Mouse (Mus musculus): ENCODE results near the gene Kcnb1. TPM values are rescaled to one million over a fixed set of nuclear protein-coding genes. Genes with fewer than 3 reads are reported as not detected.

Gene Kcnb1
- polyA plus RNA-seq, 1 experiment = not detected

GRCm38 (mm10) chr2:167149035-167149434 is 40.9 kb downstream of the Kcnb1 start:
- H3K79me3 ChIP-seq (ENCODE audit: low read depth) = no peaks in the 10 kb centered on the region
- no peaks in the 10 kb centered on the region for H3K79me2 ChIP-seq (ENCODE audit: control insufficient read depth, insufficient read depth)
- no peaks in the 10 kb centered on the region for H3K36me3 ChIP-seq (ENCODE audit: control insufficient read depth, insufficient read depth)
- H3K4me3 ChIP-seq (ENCODE audit: insufficient read depth, poor library complexity, severe bottlenecking) = no peak overlapping the region
- no peak overlapping the region for H3ac ChIP-seq (ENCODE audit: control insufficient read depth, insufficient read length, low read depth)
- H3K27me3 ChIP-seq (ENCODE audit: control insufficient read depth, insufficient read depth, insufficient read length) = peaks cover 66% of the 10 kb centered on the region
- TF ChIP-seq MYOD1 (IDR thresholded peaks at IDR 0.05; ENCODE audit: control insufficient read depth, insufficient read length, low read depth) (no peak), CEBPB (IDR thresholded peaks at IDR 0.05; ENCODE audit: low read depth) (no peak), MAX (IDR thresholded peaks at IDR 0.05) (no peak), CTCF (IDR thresholded peaks at IDR 0.05; ENCODE audit: control insufficient read depth, insufficient read depth, insufficient read length) (no peak), FOSL1 (IDR thresholded peaks at IDR 0.05; ENCODE audit: insufficient read depth, low read length, poor library complexity, severe bottlenecking) (no peak), USF1 (IDR thresholded peaks at IDR 0.05; ENCODE audit: low read depth) (no peak), MYOG (IDR thresholded peaks at IDR 0.05; ENCODE audit: control insufficient read depth, extremely low read depth, insufficient read length) (no peak)

- no peaks in the 10 kb centered on the region for H3K79me2 ChIP-seq (ENCODE audit: control insufficient read depth, insufficient read depth)
- H3K27me3 ChIP-seq (ENCODE audit: control insufficient read depth, insufficient read depth, insufficient read length) = peaks cover 56% of the 10 kb centered on the region
- H3K36me3 ChIP-seq (ENCODE audit: control insufficient read depth, insufficient read depth) = no peaks in the 10 kb centered on the region
- H3ac ChIP-seq (ENCODE audit: control insufficient read depth, insufficient read length, low read depth) = no peak overlapping the region
- no peak overlapping the region for H3K4me3 ChIP-seq (ENCODE audit: insufficient read depth, poor library complexity, severe bottlenecking)
- no peak for TF ChIP-seq CTCF (IDR thresholded peaks at IDR 0.05; ENCODE audit: control insufficient read depth, insufficient read depth, insufficient read length)
- TF ChIP-seq MYOD1 (IDR thresholded peaks at IDR 0.05; ENCODE audit: control insufficient read depth, insufficient read length, low read depth) = no peak
- no peak for TF ChIP-seq USF1 (IDR thresholded peaks at IDR 0.05; ENCODE audit: low read depth)
- TF ChIP-seq MAX (IDR thresholded peaks at IDR 0.05) = no peak
- TF ChIP-seq CEBPB (IDR thresholded peaks at IDR 0.05; ENCODE audit: low read depth) = no peak
- no peak for TF ChIP-seq MYOG (IDR thresholded peaks at IDR 0.05; ENCODE audit: control insufficient read depth, extremely low read depth, insufficient read length)
- no peak for TF ChIP-seq FOSL1 (IDR thresholded peaks at IDR 0.05; ENCODE audit: insufficient read depth, low read length, poor library complexity, severe bottlenecking)
- no peaks in the 10 kb centered on the region for H3K79me3 ChIP-seq (ENCODE audit: low read depth)
These were observed 42.2 kb downstream of the Kcnb1 start for GRCm38 (mm10) chr2:167147708-167148107.

- no peak for TF ChIP-seq MYOG (IDR thresholded peaks at IDR 0.05; ENCODE audit: control insufficient read depth, extremely low read depth, insufficient read length)
- TF ChIP-seq CEBPB (IDR thresholded peaks at IDR 0.05; ENCODE audit: low read depth) = no peak
- no peak for TF ChIP-seq USF1 (IDR thresholded peaks at IDR 0.05; ENCODE audit: low read depth)
- no peak for TF ChIP-seq MYOD1 (IDR thresholded peaks at IDR 0.05; ENCODE audit: control insufficient read depth, insufficient read length, low read depth)
- no peak for TF ChIP-seq MAX (IDR thresholded peaks at IDR 0.05)
- no peak for TF ChIP-seq CTCF (IDR thresholded peaks at IDR 0.05; ENCODE audit: control insufficient read depth, insufficient read depth, insufficient read length)
- TF ChIP-seq FOSL1 (IDR thresholded peaks at IDR 0.05; ENCODE audit: insufficient read depth, low read length, poor library complexity, severe bottlenecking) = no peak
- no peak overlapping the region for H3ac ChIP-seq (ENCODE audit: control insufficient read depth, insufficient read length, low read depth)
- H3K36me3 ChIP-seq (ENCODE audit: control insufficient read depth, insufficient read depth) = no peaks in the 10 kb centered on the region
- H3K27me3 ChIP-seq (ENCODE audit: control insufficient read depth, insufficient read depth, insufficient read length) = peaks cover 39% of the 10 kb centered on the region
- no peak overlapping the region for H3K4me3 ChIP-seq (ENCODE audit: insufficient read depth, poor library complexity, severe bottlenecking)
- no peaks in the 10 kb centered on the region for H3K79me2 ChIP-seq (ENCODE audit: control insufficient read depth, insufficient read depth)
- H3K79me3 ChIP-seq (ENCODE audit: low read depth) = no peaks in the 10 kb centered on the region
These were observed 44.1 kb downstream of the Kcnb1 start for GRCm38 (mm10) chr2:167145904-167146303.

- no peaks in the 10 kb centered on the region for H3K36me3 ChIP-seq (ENCODE audit: control insufficient read depth, insufficient read depth)
- no peaks in the 10 kb centered on the region for H3K79me3 ChIP-seq (ENCODE audit: low read depth)
- no peak overlapping the region for H3ac ChIP-seq (ENCODE audit: control insufficient read depth, insufficient read length, low read depth)
- no peaks in the 10 kb centered on the region for H3K79me2 ChIP-seq (ENCODE audit: control insufficient read depth, insufficient read depth)
- peaks cover 35% of the 10 kb centered on the region for H3K27me3 ChIP-seq (ENCODE audit: control insufficient read depth, insufficient read depth, insufficient read length)
- TF ChIP-seq CEBPB (IDR thresholded peaks at IDR 0.05; ENCODE audit: low read depth) (no peak), CTCF (IDR thresholded peaks at IDR 0.05; ENCODE audit: control insufficient read depth, insufficient read depth, insufficient read length) (no peak), MYOG (IDR thresholded peaks at IDR 0.05; ENCODE audit: control insufficient read depth, extremely low read depth, insufficient read length) (no peak), USF1 (IDR thresholded peaks at IDR 0.05; ENCODE audit: low read depth) (no peak), MAX (IDR thresholded peaks at IDR 0.05) (no peak), MYOD1 (IDR thresholded peaks at IDR 0.05; ENCODE audit: control insufficient read depth, insufficient read length, low read depth) (no peak), FOSL1 (IDR thresholded peaks at IDR 0.05; ENCODE audit: insufficient read depth, low read length, poor library complexity, severe bottlenecking) (no peak)
- no peak overlapping the region for H3K4me3 ChIP-seq (ENCODE audit: insufficient read depth, poor library complexity, severe bottlenecking)
These were observed 45.3 kb downstream of the Kcnb1 start for GRCm38 (mm10) chr2:167144439-167145307.

GRCm38 (mm10) chr2:167143914-167144313 is 46.0 kb downstream of the Kcnb1 start:
- H3K36me3 ChIP-seq (ENCODE audit: control insufficient read depth, insufficient read depth) = no peaks in the 10 kb centered on the region
- TF ChIP-seq CTCF (IDR thresholded peaks at IDR 0.05; ENCODE audit: control insufficient read depth, insufficient read depth, insufficient read length) (no peak), USF1 (IDR thresholded peaks at IDR 0.05; ENCODE audit: low read depth) (no peak), MAX (IDR thresholded peaks at IDR 0.05) (no peak), CEBPB (IDR thresholded peaks at IDR 0.05; ENCODE audit: low read depth) (no peak), FOSL1 (IDR thresholded peaks at IDR 0.05; ENCODE audit: insufficient read depth, low read length, poor library complexity, severe bottlenecking) (no peak), MYOG (IDR thresholded peaks at IDR 0.05; ENCODE audit: control insufficient read depth, extremely low read depth, insufficient read length) (no peak), MYOD1 (IDR thresholded peaks at IDR 0.05; ENCODE audit: control insufficient read depth, insufficient read length, low read depth) (no peak)
- no peak overlapping the region for H3K4me3 ChIP-seq (ENCODE audit: insufficient read depth, poor library complexity, severe bottlenecking)
- no peaks in the 10 kb centered on the region for H3K79me2 ChIP-seq (ENCODE audit: control insufficient read depth, insufficient read depth)
- no peak overlapping the region for H3ac ChIP-seq (ENCODE audit: control insufficient read depth, insufficient read length, low read depth)
- H3K79me3 ChIP-seq (ENCODE audit: low read depth) = no peaks in the 10 kb centered on the region
- H3K27me3 ChIP-seq (ENCODE audit: control insufficient read depth, insufficient read depth, insufficient read length) = peaks cover 32% of the 10 kb centered on the region
